Mouse (Mus musculus) layer of hippocampus, adult 8-10 months (tissue): ENCODE measurements at regions not wholly inside any gene's neighbourhood (a gene's known extent, or its start where the extent isn't known, plus 50 kb on each side); places are given as distances from the start of the nearest gene placed in this dataset.
"Not testable (repeated sequence)": the region's sequence is repeated elsewhere in the genome, so short reads cannot be mapped to it uniquely, and the experiment has no call there.

Experiments used
- DNase-seq, 2 experiments: peaks; one replicate each; pipeline ENCODE4 v3.0.0; 2022; ENCODE audit warnings: low spot score in 2 of 2

DNA sequence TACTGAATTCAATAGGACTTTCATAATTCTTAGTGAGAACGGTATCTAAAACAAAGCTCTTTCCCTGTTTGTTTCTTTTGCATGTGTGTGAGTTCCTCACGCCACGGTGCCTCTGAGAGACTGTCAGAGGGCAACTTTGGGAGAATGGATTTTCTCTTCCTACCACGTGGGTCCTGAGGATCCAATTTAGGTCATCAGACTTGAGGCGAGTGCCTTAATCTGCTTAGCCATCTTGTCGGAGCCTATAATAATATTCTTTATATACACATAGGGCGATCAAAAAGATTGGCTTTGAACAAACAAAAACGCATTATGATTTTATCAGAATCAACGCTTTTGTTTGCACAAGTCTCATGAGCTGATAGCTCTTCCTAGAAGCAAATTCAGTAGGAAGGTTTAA lies 119.6 kb downstream of the Enc1 start:
- no peak for DNase-seq

DNA sequence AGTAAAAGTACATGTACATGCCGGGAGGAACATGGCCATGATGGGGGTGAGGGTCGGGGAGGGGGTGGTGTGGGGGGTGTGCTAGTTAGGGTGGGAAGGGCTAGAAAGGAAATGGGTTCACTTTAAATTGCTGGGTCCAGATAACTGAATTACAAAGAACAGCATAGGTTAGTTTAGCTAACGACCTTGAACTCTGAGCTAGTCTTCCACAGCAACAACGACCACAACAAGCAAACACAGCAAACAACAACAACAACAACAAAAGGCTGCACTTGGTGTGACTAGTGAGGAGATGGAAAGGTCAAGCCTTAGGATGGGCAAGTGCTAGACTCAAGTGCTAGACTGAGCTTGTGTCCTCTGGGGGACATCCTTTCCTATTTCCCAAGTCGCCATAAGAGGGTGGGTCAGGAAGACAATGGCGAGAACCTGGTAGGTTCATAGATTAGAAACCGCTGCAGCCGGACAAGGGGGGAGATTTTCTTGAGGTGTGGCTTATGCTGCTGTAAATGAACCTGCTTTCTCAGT lies 117.9 kb downstream of the Enc1 start:
- DNase-seq: no peak

DNA sequence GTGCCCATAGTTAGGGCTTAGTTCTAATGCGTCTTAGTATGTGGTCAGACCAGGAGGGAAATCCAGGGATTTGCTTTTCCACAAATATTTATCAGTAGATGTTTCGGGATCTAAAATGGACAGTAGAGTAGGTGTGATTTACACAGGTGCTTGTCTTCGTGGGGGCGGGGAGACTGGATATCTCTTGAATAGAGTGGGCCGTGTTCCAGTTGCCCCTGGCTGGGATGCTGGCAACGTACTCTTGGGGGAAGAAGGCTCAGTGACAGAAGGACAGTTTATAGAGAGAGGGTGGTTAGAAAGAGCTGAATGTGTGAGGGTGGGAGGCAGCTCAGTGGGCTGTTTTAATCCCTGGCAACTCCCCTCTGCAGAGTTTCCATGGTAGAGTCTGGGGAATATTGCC lies 117.4 kb downstream of the Enc1 start:
- DNase-seq: no peak

DNA sequence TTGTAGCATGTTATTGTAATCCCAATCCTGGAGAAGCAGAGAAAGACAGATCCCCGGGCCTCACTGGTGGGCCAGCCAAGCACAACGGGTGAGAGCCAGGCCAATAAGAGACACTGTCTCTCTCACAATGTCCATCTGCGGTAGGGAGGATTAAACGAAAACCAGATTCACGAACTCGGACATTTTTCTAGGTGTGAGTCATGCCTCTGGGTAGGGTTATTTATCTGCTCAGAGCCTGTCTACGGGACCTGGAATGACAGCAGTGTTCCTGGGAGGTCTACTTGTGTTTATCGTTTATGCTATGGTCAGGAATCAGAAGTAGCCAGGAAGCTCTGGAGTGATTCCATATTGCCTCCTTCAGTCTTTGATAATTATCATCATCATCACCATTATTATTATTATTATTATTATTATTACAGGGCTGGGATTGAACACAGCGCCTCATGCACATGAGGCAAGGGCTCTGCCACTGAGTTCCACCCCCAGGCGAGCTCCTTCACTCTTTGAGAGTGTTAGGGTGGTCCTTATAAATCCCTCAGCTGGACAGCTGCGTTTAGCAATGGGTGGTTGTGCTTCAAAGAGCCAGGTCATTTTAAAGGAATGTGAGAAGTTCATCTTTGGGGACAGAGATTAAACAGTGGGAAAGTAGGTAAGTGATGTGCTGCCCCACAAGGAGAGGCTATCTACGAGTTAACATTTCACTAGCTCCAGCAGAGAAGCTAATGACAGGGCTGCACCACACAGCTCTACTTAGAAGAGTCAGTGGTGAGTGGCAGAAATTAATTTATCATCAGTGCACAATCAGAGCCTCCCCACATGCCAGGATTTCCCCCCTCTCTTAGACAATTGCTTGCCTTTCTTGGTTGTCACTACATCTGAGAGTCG lies 116.3 kb downstream of the Enc1 start:
- DNase-seq: no peak

DNA sequence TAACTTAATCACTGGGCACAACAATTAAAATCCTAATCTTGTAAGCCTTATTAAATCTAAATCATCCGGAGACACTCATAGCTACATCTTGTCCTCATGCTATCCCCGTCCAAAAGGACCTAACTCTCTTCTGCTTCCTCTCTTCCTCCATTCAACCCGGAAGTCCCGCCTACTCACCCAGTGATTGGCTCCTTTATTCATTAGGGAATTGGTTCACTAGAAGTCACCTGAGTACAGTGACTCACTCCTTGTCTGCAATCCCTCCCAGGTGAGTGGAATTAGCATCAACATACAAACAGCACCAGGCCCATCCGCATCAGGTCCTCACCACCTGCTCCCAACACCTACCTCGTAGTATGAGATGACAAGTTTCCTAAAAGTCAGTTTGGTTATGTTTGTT lies 114.5 kb downstream of the Enc1 start:
- DNase-seq: not testable (repeated sequence)

DNA sequence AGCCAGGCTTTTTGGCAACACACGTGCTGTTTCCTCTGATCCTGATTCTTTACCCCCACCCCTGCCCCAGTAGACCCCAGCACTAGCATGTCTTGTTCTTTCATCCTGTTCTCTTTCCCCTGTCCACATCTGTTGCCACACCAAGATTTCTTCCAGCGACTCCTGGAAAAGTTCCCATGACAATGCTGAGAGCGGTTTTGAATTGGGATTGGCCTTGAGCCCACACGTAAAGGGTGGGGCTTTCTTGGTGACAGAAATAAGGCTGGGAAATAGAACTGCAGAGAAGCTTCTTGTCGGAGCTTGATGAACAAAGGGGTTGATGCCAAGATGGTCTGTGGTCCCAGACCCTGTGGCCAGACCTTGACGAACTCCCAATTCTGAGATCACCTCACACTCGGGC lies 106.8 kb downstream of the Enc1 start:
- no peak for DNase-seq

DNA sequence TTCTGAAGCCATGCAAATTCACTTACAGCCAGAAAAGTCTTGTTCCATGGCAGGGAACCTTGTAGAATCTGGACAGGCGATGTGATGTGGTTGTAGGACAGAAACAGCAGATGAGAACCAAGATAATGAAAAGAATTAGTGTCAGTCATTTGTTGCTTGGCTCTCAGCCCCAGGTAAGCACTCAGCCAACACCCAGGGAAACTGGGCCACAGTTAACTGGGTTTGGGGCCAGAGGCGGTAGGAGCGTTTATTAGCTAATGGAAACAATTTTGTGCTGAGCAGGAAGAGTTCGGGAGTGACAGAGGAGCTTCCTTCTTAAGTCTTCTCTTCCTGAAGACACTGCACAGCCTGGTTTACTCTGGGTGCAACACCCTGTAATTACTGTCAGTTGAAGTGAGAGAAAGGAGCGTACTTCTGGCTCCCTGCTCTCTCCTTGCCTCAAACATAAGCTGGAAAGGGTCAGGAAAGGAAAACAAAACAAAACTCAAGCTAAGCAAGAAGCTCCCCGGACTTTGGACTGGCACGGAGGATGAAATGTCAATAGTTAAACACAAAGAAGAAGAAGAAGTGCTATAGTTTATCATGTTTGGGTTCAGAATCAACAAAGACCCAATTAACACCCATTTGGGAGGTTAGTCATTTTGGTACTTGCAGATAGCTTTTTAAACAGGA lies 100.4 kb downstream of the Enc1 start:
- no peak for DNase-seq

DNA sequence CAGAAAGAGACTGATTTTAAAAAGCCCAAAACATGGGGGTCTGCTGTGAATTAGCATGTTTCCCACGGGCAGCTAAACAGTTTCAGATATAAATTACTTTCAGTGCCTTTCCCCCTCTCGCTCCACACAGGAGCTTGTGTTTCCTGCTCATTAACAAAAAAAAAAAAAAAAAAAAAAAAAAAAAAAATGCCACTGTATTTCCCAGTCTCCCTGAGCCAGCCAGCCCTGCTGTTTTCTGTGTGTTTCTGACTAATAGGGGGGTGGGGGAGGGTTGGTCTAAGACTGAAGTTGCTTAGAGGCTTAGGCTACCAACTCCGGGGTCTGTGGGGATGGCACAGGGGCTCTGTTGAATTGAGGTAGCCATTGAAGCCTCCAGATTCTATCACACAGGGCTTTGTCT lies 97.0 kb downstream of the Enc1 start:
- DNase-seq: no peak

DNA sequence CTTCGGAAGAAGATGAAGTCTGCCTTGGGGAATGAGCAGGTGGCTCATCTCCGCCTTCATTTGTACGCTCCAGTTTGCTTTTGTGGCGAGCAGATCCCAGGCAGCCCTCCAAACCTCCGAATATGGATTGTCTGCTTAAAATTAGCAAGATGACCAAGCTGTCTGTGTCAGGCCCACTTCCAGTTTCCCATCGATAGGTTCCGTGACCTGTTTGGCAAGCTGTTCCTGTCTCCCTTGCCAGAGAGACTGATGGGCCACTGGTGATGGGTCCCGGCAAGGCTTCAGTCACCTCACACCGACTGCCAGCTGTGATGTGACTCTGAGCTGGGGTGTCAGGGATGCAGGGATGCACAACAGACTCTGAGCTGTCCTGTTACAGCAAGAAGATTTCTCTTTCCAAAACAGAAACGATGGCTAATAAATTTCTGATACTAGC lies 96.4 kb downstream of the Enc1 start:
- DNase-seq: peak; percentile 37 to 44

DNA sequence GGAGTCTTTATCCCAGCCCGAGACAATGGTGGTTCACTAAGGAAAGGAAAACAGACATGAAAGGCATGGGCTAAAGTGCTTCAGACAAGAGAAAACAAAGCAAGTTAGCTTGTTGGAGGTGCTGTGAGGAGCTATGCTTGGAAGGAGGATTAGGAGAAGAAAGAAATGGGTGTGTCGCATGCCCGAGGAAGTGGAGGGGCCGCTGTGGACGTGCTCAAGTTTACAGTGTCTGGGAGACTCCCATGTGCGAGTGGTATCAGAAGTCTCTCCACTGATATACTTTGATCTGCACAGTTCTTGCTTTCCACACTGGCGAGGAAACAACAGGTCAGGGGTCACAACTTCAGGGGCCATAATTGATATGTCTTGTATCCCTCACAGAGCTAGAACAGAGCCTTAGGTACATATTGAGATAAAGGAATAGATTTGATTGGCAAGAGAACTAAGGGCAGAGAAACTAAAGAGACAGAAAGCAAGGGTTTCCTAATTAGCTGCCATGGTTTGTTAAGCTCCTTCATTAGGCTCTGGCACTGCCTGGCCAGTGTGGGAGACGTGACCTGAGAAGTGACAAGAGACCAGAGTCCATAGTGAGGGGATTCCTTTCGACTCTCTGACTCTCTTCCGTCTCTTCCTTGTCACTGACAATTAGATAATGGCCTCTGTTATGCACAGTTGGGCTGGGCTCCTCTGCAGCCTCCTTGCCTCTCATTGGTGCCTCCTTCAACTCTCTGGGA lies 93.1 kb downstream of the Enc1 start:
- DNase-seq: no peak

DNA sequence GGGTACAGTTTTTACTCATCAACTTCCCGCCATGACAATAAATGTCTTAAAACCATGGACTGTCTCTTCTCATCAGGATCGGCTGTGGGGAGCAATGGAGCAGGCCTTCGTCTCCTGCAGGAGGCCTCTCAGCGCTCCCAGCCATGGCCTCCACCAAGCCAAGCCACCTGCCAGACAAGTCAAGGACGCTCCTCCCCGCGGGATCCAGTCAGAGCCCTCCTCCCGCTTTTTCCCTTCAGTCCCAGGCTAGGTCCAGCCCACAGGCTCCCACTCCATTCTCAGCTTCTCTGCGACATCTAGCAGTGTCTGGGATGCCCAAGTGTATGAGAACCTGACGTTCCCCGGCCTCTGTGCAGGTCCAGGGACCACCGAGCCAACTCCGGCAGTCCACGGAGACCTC lies 90.2 kb downstream of the Enc1 start:
- no peak for DNase-seq

DNA sequence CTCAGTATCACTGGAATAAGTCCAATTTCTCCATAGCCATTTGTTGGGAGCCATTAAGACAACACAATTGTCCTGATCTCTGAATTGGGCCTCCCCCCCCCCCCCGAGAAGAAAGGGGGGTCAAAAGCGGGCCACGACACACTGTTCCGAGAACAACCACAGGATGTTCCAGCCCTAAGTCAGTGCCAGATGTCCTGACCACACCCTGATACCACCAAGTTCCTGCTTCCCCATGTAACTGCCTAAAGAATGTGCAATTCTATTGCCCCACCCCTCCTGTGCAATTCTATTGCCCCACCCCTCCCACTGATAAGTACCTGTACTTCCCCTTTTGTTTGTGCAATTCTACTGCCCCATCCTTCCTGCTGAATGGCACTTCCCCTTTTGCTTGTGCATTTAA lies 80.4 kb downstream of the Enc1 start:
- not testable (repeated sequence) for DNase-seq

DNA sequence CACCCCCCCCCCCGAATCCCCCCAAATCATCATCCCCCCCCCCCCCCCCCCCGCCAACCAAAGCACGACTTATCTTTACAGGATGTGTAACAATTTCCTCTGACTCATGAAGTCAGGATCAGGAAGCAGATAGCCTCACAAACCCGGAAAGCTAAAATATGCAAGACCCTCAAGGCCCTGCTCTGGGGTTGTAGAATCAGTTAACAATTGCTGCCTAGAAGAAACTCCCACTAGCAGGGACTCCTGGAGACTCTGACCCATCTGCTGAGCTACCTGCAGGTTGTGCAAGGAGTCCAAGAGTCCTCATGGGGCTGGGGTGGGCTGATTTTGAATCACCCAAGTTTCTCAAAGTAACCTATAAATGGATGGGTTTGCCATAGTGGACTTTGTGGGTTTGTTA lies 79.9 kb downstream of the Enc1 start:
- DNase-seq: no peak

DNA sequence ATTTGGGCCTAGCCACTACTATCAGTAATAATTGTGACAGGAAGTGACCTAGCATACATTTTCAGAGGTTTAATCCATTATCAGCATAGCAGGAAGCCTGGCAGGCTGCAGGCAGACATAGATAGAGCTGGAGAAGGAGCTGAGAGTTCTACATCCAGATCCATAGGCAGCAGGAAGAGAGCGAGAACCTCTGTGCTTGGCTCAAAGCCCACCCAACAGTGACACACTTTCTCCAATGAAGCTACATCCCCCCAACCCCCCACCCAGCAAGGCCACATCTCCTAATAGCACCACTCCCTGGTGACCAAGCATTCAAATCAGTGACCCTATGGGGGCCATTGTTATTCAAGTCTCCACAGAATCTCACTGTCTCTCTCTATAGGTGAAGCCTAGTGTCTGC lies 79.4 kb downstream of the Enc1 start:
- no peak for DNase-seq

DNA sequence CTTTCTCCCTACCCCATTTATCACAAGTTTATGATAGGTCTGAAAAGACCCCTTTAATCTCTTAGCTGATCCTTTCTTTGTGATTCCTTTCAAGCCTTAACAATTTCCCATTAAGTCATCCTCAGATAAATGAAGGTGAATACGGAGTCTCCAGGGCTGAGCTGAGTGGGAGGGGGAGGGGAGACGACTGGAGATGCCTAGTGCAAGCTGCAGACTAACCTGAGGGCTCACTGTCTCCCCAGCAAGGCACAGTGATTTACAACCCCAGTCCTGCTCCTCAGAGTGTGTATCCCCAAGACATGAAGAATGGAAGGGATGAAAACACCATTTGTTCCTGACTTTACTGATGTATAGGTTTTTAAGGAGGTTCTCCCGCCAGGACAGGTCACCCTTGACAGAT lies 76.7 kb downstream of the Enc1 start:
- no peak for DNase-seq

DNA sequence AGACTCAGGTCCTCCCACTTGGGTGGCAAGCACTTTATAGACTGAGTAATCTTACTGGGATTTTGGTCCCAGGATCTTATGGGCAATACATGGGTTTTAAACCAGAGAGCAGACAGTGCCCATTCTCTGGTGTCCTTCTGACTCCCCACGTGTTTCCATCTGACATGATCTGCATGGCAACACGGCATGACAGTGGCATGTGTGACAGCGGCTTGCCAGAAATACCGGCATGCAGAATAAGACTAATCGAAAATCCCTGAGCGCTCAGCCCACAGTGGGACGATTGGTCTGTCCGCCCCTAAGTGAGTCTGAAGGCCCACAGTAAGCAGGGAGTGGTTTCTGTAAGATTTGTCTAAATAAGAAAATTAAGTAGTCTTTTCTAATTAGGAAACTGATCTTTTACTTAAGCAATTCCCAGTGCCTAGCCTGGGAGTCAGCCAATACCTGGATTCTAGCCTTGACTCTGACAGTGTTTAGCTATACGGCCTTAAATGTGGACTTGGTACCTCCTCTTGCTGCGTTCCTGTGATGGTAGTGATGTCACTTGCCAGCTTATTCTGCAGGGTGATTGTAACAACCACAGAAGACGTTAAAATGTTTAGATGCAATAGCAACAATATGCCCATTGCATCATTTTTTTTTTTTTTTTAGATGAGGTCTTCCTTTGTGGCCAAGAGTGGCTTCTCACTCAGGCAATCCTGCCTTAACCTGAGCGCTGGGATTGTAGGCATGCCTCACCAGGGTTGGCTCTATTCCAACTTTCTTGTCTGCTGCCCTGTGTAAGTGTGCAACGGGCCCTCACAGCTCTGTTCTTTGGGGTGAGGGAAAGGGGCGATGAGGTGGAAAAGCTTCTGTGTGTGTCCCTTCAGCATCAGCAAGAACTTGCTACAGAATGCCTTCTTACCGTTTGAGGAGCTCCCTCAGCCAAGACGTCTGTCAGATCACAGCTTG lies 71.8 kb downstream of the Enc1 start:
- DNase-seq: no peak

DNA sequence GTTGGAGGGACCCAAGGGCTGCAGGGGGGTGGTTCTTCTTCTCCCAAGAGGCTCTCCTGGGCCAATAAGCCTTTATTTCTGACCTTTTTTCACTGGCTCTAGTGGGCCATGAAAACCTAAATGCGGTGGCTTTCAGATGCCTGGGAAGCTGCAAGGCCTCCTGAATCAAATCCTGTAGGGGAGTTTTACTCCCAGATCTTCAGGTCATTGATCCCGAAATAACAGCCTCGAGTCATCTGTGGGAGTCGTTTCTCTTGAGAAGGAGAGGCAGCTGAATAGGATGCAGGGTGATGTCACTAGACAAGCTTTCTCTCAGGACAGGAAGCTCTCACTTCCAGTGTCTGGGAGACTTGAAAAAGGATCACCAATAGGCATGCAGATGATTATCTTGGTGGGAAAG lies 70.4 kb downstream of the Enc1 start:
- DNase-seq: no peak

DNA sequence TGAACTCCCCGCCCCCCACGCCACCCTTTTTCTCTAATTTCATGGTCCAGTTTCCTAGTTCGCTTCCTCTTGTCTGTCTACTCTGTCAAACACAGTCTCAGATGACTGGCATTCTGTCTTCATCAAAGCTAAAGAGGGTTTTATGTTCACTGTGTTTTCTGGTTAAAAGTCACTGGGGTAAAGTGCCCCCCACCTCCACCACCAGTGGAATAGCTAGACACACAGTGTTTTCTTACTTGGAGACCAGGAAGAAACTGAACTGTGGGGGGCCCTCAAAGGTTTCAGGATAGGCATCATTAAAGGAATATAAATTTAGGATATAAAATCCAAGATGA lies 69.9 kb downstream of the Enc1 start:
- DNase-seq: no peak

DNA sequence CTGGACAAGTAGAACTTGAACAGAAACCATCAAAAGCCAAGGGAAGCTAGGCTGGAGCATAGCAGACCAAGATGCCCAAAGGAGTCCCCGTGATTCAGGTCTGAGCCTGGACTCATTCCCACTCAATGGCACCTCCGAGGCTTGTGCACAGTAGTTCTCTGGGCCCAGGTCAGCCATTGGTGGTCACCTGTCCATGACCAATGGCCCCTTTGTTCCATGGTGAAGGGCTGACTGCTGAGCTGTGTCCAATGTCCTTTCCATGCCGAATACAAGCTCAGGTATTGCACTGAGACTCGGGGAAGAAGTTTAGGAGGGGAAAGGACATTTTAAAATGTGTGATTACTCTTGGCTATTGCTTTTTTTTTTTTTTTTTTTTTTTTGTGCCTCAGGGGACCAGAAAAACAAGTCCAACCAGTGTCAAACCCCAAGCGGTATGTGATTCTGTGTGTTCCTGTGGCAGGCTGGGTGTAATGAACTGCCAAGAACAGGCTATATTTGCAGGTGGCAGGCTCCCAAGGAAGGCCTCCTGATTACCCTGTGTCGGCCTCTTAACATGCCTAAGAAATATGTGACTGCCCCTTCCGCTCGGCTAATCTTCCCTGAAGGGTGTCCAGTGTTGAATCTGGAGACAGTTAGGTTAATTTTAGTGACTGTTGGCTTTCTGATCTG lies 69.4 kb downstream of the Enc1 start:
- DNase-seq: no peak

DNA sequence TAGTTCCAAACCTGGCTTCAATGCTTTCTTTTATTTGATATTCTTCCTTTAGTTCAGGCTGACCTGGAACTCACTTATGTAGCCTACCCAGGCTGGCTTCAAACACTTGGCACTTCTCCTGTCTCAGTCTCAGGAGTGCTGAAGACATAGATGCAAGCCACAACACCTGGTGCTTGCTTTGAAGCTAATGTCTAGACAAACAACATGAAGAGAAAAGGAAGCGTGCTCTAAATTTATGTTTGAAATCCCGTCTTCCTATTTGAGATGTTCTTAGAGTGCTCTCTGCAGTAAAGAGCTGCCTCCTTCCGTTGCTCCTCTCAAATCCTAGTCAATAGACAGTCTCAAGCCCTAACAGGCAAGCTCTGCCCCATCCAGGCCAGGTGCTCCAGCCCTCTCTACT lies 68.5 kb downstream of the Enc1 start:
- DNase-seq: no peak

DNA sequence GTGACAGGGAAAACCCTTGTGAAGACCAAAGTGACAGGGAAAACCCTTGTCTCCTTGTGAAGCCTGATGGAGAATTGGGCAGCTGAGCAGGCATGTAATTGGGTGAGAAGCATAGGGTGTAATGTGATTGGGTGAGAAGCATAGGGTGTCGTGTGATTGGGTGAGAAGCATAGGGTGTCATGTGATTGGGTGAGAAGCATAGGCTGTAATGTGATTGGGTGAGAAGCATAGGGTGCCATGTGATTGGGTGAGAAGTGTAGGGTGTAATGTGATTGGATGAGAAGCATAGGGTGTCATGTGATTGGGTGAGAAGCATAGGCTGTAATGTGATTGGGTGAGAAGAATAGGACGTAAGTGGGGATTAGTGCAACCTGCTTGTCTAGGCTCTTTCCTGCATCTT lies 67.5 kb downstream of the Enc1 start:
- no peak for DNase-seq
